Mouse (Mus musculus): ENCODE results near the gene Sh3bp2.

DNA sequence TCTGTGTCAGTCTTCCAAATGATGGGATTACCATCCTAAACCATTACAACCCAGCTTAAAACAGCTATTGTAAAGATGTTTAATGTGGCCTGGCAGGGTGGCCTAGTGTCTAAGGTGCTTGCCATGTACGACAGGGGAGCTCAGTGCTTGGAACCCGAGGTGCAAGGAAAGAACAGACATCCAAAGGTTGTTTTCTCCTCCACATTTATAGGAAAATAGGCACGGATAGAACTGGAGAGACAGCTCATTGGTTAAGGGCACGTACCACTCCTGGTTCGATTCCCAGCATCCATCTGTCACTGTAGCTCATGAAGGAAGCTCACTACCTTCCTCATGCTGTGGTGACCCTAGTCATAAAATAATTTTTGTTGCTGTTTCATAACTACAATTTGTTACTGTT, 62.2 kb downstream of the Sh3bp2 start:
- TF ChIP-seq CTCF (IDR thresholded peaks at IDR 0.05; ENCODE audit: borderline replicate concordance, control insufficient read depth, extremely low read depth, insufficient read depth, low read length, poor library complexity) (no peak), POLR2A (IDR thresholded peaks at IDR 0.05; ENCODE audit: control insufficient read depth, extremely low read depth, insufficient read depth, low read length, poor library complexity) (no peak)

All from thymus, adult 2 months (tissue).